In genomic region chr3:58655362-58656130, GRCm38 (mm10) we compare ENCODE assay signal across 8 mouse cellular contexts. TPM values are rescaled to one million over a fixed set of nuclear protein-coding genes. Genes with fewer than 3 reads are reported as not detected.
DNase-seq lines count a peak whose midpoint lies in the region; ATAC-seq lines count a peak whose summit lies in the region.

No protein-coding gene starts in this region.

- 53% methylated on average over 17 of the region's 17 CpGs for WGBS in intestine, embryonic 16.5 days
- WGBS in midbrain, embryonic 12.5 days, result 53% methylated on average over 17 of the region's 17 CpGs

- H3K4me3 ChIP-seq in intestine, embryonic 16.5 days (ENCODE audit: low read length), result no peak overlapping the region
- H3K4me3 ChIP-seq in midbrain, embryonic 12.5 days, result no peak overlapping the region

- no peak overlapping the region for H3K4me2 ChIP-seq in intestine, embryonic 16.5 days (ENCODE audit: low read depth, low read length)
- H3K4me2 ChIP-seq in midbrain, embryonic 12.5 days (replicated peaks), result no peak overlapping the region

- H3K27ac ChIP-seq in intestine, embryonic 16.5 days (ENCODE audit: low read length), result no peak overlapping the region
- H3K27ac ChIP-seq in midbrain, embryonic 12.5 days (replicated peaks), result no peak overlapping the region

- H3K9ac ChIP-seq in intestine, embryonic 16.5 days (ENCODE audit: low read depth, low read length), result no peak overlapping the region
- no peak overlapping the region for H3K9ac ChIP-seq in midbrain, embryonic 12.5 days (replicated peaks)

- intact Hi-C loops in left cerebral cortex, postnatal 4 days (cut with DNase I), result loop anchor here (5.0 kb wide), 2 partner anchors 127 to 402 kb away; no protein-coding TSS in a partner anchor

- H3K4me1 ChIP-seq in intestine, embryonic 16.5 days (ENCODE audit: control insufficient read depth, insufficient read depth, low read length), result no peaks in the 10 kb centered on the region
- H3K4me1 ChIP-seq in midbrain, embryonic 12.5 days, result no peaks in the 10 kb centered on the region

- no peaks in the 10 kb centered on the region for H3K36me3 ChIP-seq in intestine, embryonic 16.5 days (ENCODE audit: control insufficient read depth, insufficient read depth, low read length)
- no peaks in the 10 kb centered on the region for H3K36me3 ChIP-seq in midbrain, embryonic 12.5 days

- no peaks in the 10 kb centered on the region for H3K27me3 ChIP-seq in intestine, embryonic 16.5 days (replicated peaks; ENCODE audit: control insufficient read depth, insufficient read depth, low read length)
- no peaks in the 10 kb centered on the region for H3K27me3 ChIP-seq in midbrain, embryonic 12.5 days

- peak; percentile 62 to 77 for DNase-seq in left cerebral cortex, adult 18-20 months (ENCODE audit: low spot score in 2 of 2)
- DNase-seq in left cerebral cortex, adult 11 months (ENCODE audit: low spot score), result no peak
- DNase-seq in cerebellum, adult 9-10 months, result peak; percentile 78
- DNase-seq in gastrocnemius, postnatal 10 days, result peak; percentile 60
- DNase-seq in left cerebral cortex, postnatal 4 days, result peak; percentile 64
- peak; percentile 23 to 73 for DNase-seq in spleen, postnatal 10 days (ENCODE audit: low spot score in 2 of 2)

- peak; percentile 63 for ATAC-seq in intestine, embryonic 16.5 days
- peak; percentile 78; the same call in 1 of the 2 replicates for ATAC-seq in midbrain, embryonic 12.5 days (ENCODE audit: low FRiP score, low read depth)

- H3K9me3 ChIP-seq in intestine, embryonic 16.5 days (ENCODE audit: control insufficient read depth, low read length), result no peaks in the 10 kb centered on the region
- no peaks in the 10 kb centered on the region for H3K9me3 ChIP-seq in midbrain, embryonic 12.5 days

RNA-seq across cellular contexts. Expression of gene Erich6, which starts 18.5 kb away (rescaled TPM):
- 1 to 10 TPM in 1 of 2 experiments, under 1 TPM in 1; 0.95 to 1.3 TPM for total RNA-seq in left cerebral cortex, adult 18-20 months (2021)
- total RNA-seq in gastrocnemius, postnatal 10 days (2021), result under 1 TPM in 1 of 2 experiments, not detected in 1; 0.23 TPM
- polyA plus RNA-seq in intestine, embryonic 16.5 days (2015; fragmentation: Nextera tagmentation; extraction: Ambion mirVana), result not detected in 2 replicates
- under 1 TPM; 0.56 to 0.72 TPM for total RNA-seq in left cerebral cortex, postnatal 4 days (2021)
- polyA plus RNA-seq in midbrain, embryonic 12.5 days (2016; fragmentation: Nextera tagmentation; extraction: Ambion mirVana), result 0.08 and 0.20 TPM in 2 replicates

RNA-seq across cellular contexts. Expression of gene Siah2, which starts 36.7 kb away (rescaled TPM):
- 10 to 100 TPM; 21.4 to 22.4 TPM for total RNA-seq in left cerebral cortex, adult 18-20 months (2021)
- total RNA-seq in gastrocnemius, postnatal 10 days (2021), result 10 to 100 TPM; 10.1 to 12.7 TPM
- 1.9 and 3.9 TPM in 2 replicates for polyA plus RNA-seq in intestine, embryonic 16.5 days (2015; fragmentation: Nextera tagmentation; extraction: Ambion mirVana)
- 10 to 100 TPM; 19.4 to 23.2 TPM for total RNA-seq in left cerebral cortex, postnatal 4 days (2021)
- 5.8 and 6.7 TPM in 2 replicates for polyA plus RNA-seq in midbrain, embryonic 12.5 days (2016; fragmentation: Nextera tagmentation; extraction: Ambion mirVana)
